Mouse (Mus musculus) embryonic facial prominence, embryonic 15.5 days (tissue): ENCODE data around the gene Egln2. TPM values are rescaled to one million over a fixed set of nuclear protein-coding genes. Genes with fewer than 3 reads are reported as not detected.

Experiments used
- microRNA counts: library from miRNA; unstranded; fragments of <30 nt; microRNA quantifications from one replicate; lab custom pipeline; 2016
- microRNA-seq: library from miRNA; unstranded; fragments of <30 nt; microRNA quantifications from one replicate; pipeline ENCODE4, GENCODE M21; 2016; ENCODE audit warnings: borderline number of aligned reads
- polyA plus RNA-seq: library from polyadenylated mRNA; unstranded; fragments of >200 nt; fragmentation: Nextera tagmentation; extraction: Ambion mirVana; gene quantifications from 2 replicates; pipeline ENCODE4 v1.2.1, GENCODE M21; 2015

Gene Egln2
- polyA plus RNA-seq, 1 experiment from 2014 or later: 83.0 TPM

MicroRNAs within 50 kb of the gene (microRNA counts, 519-probe panel; counts per million panel counts)
- not detected for microRNA mmu-miR-1191 (lab: Ali Mortazavi, UCI)

Small RNA genes lying within 50 kb of the gene (microRNA-seq; reads per million reads assigned to microRNA genes)
- gene Mir1191 (4.1 reads per million, percentile 18 among the genes with 10 or more reads in this experiment), gene Mir3101 (not detected)

Other genes starting within 250 kb of the Egln2 start
- gene Cyp2a22, start 227.4 kb downstream of the Egln2 start, polyA plus RNA-seq: not detected in 2 replicates
- gene Cyp2a12, start 137.7 kb downstream of the Egln2 start, polyA plus RNA-seq: not detected in 2 replicates
- gene Cyp2f2, start 46.9 kb downstream of the Egln2 start, polyA plus RNA-seq: 71.5 and 102 TPM in 2 replicates
- gene Cyp2t4, start 13.1 kb downstream of the Egln2 start, polyA plus RNA-seq: 2.1 and 4.7 TPM in 2 replicates
- gene Rab4b, start 12.1 kb upstream of the Egln2 start, polyA plus RNA-seq: 72.4 and 73.1 TPM in 2 replicates
- gene Gm21983, start 14.3 kb upstream of the Egln2 start, polyA plus RNA-seq: 1.9 TPM in 1 of 2 replicates, not detected in the other
- gene Mia, start 14.4 kb upstream of the Egln2 start, polyA plus RNA-seq: 37.4 and 53.5 TPM in 2 replicates
- 3.9 and 4.3 TPM in 2 replicates for gene BC024978, start 29.0 kb upstream of the Egln2 start, polyA plus RNA-seq
- 238 and 242 TPM in 2 replicates for gene Snrpa, start 29.5 kb upstream of the Egln2 start, polyA plus RNA-seq
- 11.6 and 13.5 TPM in 2 replicates for gene Itpkc, start 61.9 kb upstream of the Egln2 start, polyA plus RNA-seq
- 23.0 and 27.1 TPM in 2 replicates for gene Coq8b, start 66.2 kb upstream of the Egln2 start, polyA plus RNA-seq
- gene Numbl, start 91.6 kb upstream of the Egln2 start, polyA plus RNA-seq: 48.7 and 49.3 TPM in 2 replicates
- 85.5 and 92.3 TPM in 2 replicates for gene Ltbp4, start 170.9 kb upstream of the Egln2 start, polyA plus RNA-seq
- 36.8 and 46.2 TPM in 2 replicates for gene Shkbp1, start 189.2 kb upstream of the Egln2 start, polyA plus RNA-seq
- 0.35 and 0.43 TPM in 2 replicates for gene Gm20479, start 190.6 kb upstream of the Egln2 start, polyA plus RNA-seq